Mouse (Mus musculus): ENCODE data around the gene Arl5c. TPM values are rescaled to one million over a fixed set of nuclear protein-coding genes. Genes with fewer than 3 reads are reported as not detected.
A peak's percentile ranks its signal among the peaks of the same experiment; 100 is the strongest.

The Arl5c gene
- polyA plus RNA-seq, 1 experiment from 2014 or later, result 3.8 TPM

- Histone ChIP-seq H3K27me3 (peaks cover 44% of the 10 kb centered on the region), H3K4me2 (peak overlapping the region; percentile 61), H3K9me3 (replicated peaks) (no peaks in the 10 kb centered on the region), H3K4me1 (replicated peaks) (peaks cover 31% of the 10 kb centered on the region), H3K9ac (0 out of 2 replicates have a peak overlapping the region, but pooled peaks have one; percentile 20), H3K4me3 (peak overlapping the region; percentile 27), H3K27ac (no peak overlapping the region), H3K36me3 (no peaks in the 10 kb centered on the region; the same call in 1 of the 2 replicates)
- 21% methylated on average over 12 of the region's 12 CpGs for WGBS
- no peak for ATAC-seq (replicated peaks; ENCODE audit: insufficient number of reproducible peaks, insufficient read depth, low FRiP score, low read depth)
These were observed 6.6 kb upstream of the Arl5c start for GRCm38 (mm10) chr11:98002627-98003026.

DNA sequence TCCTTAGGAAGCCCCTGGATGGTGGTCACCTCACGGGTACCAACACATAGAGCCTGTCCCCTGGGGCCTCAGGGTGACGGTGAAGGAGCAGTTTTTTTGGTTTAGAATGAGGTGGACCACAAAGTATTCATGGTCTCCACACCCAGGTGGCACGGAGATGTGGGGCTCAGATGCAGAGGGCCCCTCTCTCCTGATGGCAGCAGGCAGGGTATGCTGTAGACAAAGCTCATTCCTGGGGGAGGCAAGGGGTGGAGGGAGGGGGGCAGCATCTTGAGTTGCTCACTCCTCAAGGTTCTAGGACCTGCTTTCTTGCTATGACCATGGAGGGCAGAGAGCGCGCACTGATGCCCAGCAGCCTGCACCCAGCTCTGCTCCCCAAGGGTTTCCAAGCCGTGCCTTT lies 6.0 kb upstream of the Arl5c start:
- Histone ChIP-seq H3K4me2 (peak overlapping the region; percentile 61), H3K9ac (no peak overlapping the region), H3K4me1 (replicated peaks) (peaks cover 31% of the 10 kb centered on the region), H3K4me3 (peak overlapping the region; percentile 27; the same call in 1 of the 2 replicates), H3K36me3 (no peaks in the 10 kb centered on the region; the same call in 1 of the 2 replicates), H3K9me3 (replicated peaks) (no peaks in the 10 kb centered on the region), H3K27ac (no peak overlapping the region), H3K27me3 (peaks cover 44% of the 10 kb centered on the region)
- ATAC-seq (replicated peaks; ENCODE audit: insufficient number of reproducible peaks, insufficient read depth, low FRiP score, low read depth), result no peak
- 57% methylated on average over 6 of the region's 6 CpGs for WGBS

- no peaks in the 10 kb centered on the region for H3K9me3 ChIP-seq (replicated peaks)
- peaks cover 31% of the 10 kb centered on the region for H3K4me1 ChIP-seq (replicated peaks)
- no peak overlapping the region for H3K9ac ChIP-seq
- WGBS, result 32% methylated on average over 11 of the region's 11 CpGs
- H3K4me2 ChIP-seq, result no peak overlapping the region
- H3K27ac ChIP-seq, result no peak overlapping the region
- H3K36me3 ChIP-seq, result no peaks in the 10 kb centered on the region; the same call in 1 of the 2 replicates
- no peak for ATAC-seq (replicated peaks; ENCODE audit: insufficient number of reproducible peaks, insufficient read depth, low FRiP score, low read depth)
- H3K4me3 ChIP-seq, result no peak overlapping the region
- peaks cover 44% of the 10 kb centered on the region for H3K27me3 ChIP-seq
These were observed 5.4 kb upstream of the Arl5c start for GRCm38 (mm10) chr11:98001351-98001824.

DNA sequence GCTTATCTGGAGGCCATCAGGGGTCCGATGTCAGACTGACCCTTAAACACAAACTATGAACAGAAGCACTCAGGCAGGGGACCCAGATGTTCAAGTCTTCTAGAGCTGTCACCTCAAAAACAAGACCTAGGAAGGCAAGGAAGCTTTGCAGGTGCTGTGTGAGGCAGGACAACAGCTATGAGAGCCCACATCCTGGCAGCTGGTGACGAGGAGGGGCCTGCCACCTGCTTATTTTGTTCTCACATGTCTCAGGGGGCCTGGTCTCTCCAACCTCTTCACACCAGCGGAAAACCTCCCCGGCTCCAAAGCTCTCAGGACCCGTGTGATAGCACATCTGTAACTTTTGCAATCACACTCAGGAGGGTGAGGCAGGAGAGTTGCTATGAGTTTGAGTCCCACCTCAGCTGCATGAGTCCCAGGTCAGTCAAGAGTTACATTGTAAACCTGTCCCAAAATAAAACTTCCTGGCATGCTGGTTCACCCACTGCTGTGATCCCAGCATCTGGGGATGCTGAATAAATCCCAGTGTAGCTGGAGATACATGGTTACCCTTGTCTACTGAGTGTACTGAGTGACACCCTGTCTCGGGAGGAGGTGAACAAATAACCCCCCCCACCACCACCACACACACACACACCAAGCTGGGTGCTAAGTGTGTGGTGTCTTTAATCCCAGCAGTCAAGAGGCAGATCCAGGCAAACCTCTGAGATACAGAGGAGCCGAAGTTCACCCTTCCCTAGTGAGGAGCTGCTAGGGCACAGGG lies 4.6 kb upstream of the Arl5c start:
- Histone ChIP-seq H3K4me1 (replicated peaks) (peaks cover 35% of the 10 kb centered on the region), H3K4me2 (no peak overlapping the region), H3K9me3 (replicated peaks) (no peaks in the 10 kb centered on the region), H3K9ac (no peak overlapping the region; the same call in 1 of the 2 replicates), H3K27me3 (peaks cover 44% of the 10 kb centered on the region), H3K4me3 (no peak overlapping the region), H3K27ac (peak overlapping the region; percentile 20; the same call in 1 of the 2 replicates), H3K36me3 (no peaks in the 10 kb centered on the region; the same call in 1 of the 2 replicates)
- WGBS, result 22% methylated on average over 7 of the region's 7 CpGs
- ATAC-seq (replicated peaks; ENCODE audit: insufficient number of reproducible peaks, insufficient read depth, low FRiP score, low read depth), result no peak

GRCm38 (mm10) chr11:97999748-98000147 lies 3.8 kb upstream of the Arl5c start:
- Histone ChIP-seq H3K27ac (no peak overlapping the region; the same call in 1 of the 2 replicates), H3K4me3 (no peak overlapping the region), H3K36me3 (no peaks in the 10 kb centered on the region; the same call in 1 of the 2 replicates), H3K9ac (no peak overlapping the region), H3K4me1 (replicated peaks) (peaks cover 36% of the 10 kb centered on the region), H3K4me2 (no peak overlapping the region), H3K9me3 (replicated peaks) (no peaks in the 10 kb centered on the region), H3K27me3 (peaks cover 44% of the 10 kb centered on the region)
- WGBS, result 40% methylated on average over 5 of the region's 5 CpGs
- ATAC-seq (replicated peaks; ENCODE audit: insufficient number of reproducible peaks, insufficient read depth, low FRiP score, low read depth), result no peak

DNA sequence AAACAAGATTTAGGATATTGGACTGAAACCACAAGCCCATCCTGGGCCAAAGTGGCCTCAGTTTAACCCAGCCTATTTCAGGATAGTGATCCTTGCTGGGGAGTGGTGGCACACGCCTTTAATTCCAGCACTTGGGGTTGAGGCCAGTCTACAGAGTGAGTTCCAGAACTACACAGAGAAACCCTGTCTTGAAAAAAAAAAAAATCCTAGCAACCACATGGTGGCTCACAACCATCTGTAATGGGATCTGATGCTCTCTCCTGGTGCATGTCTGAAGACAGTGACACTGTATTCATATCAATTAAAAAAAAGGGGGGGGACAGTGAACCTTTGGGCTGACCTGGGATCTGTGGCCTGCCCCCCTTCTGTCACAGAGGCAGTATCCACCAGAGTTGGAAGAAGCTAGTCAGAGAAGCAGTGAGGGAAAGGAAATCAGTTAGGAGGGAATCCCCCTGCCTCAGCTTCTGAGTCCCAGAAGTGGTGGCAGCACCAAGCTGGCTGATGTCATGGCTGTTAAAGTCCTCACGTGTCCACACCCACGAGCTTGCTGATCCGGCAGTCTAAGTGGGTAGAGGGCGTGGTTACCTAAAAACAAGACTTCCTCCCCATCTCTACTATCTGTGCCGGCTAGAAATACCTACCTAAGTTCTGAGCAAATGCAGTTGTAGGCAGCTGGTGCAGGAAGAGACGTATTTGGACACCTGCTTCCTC lies 3.1 kb upstream of the Arl5c start:
- WGBS, result 47% methylated on average over 7 of the region's 7 CpGs
- Histone ChIP-seq H3K4me3 (no peak overlapping the region), H3K9ac (no peak overlapping the region), H3K4me2 (no peak overlapping the region), H3K36me3 (no peaks in the 10 kb centered on the region), H3K27me3 (peaks cover 44% of the 10 kb centered on the region), H3K4me1 (replicated peaks) (peaks cover 39% of the 10 kb centered on the region), H3K9me3 (replicated peaks) (no peaks in the 10 kb centered on the region), H3K27ac (no peak overlapping the region)
- no peak for ATAC-seq (replicated peaks; ENCODE audit: insufficient number of reproducible peaks, insufficient read depth, low FRiP score, low read depth)

DNA sequence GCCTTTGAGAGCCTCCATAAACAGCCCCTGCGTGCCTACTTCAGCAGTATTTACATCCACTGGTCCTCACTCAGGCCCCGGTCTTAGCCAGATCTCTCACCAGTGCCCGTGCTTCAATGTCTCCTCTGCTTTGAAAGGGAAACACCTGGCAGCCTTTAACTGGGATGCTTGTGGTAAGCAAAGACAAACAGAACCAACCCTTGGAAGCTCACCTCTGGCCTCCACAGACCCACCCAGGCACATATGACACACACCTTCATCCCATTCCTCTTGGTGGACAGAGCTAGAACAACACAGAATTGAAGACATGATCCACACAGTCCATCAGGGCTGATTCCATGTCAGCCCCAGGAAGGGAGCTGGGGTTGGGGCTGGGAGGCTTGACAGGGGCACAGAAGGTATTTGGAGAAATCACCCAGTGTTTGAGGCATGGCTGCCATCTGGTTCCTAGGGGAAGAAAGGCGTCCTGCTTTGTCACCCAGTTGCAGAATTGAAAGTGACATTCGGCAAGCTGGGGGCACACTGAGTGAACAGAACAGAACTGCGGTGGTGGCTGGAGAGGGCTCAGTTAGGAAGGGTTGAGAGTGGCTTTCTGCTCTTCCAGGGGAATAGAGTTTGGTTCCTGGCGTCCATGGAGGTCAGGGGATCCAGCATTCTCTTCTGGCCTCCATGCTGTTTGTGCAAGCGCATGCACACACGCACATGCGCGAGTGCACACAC lies 2.3 kb upstream of the Arl5c start:
- no peak overlapping the region for H3K9ac ChIP-seq
- no peak overlapping the region for H3K4me3 ChIP-seq
- peaks cover 44% of the 10 kb centered on the region for H3K27me3 ChIP-seq
- no peak overlapping the region for H3K4me2 ChIP-seq
- H3K4me1 ChIP-seq (replicated peaks), result peaks cover 31% of the 10 kb centered on the region
- ATAC-seq (replicated peaks; ENCODE audit: insufficient number of reproducible peaks, insufficient read depth, low FRiP score, low read depth), result no peak
- no peak overlapping the region for H3K27ac ChIP-seq
- 76% methylated on average over 11 of the region's 11 CpGs for WGBS
- H3K36me3 ChIP-seq, result no peaks in the 10 kb centered on the region
- no peaks in the 10 kb centered on the region for H3K9me3 ChIP-seq (replicated peaks)

DNA sequence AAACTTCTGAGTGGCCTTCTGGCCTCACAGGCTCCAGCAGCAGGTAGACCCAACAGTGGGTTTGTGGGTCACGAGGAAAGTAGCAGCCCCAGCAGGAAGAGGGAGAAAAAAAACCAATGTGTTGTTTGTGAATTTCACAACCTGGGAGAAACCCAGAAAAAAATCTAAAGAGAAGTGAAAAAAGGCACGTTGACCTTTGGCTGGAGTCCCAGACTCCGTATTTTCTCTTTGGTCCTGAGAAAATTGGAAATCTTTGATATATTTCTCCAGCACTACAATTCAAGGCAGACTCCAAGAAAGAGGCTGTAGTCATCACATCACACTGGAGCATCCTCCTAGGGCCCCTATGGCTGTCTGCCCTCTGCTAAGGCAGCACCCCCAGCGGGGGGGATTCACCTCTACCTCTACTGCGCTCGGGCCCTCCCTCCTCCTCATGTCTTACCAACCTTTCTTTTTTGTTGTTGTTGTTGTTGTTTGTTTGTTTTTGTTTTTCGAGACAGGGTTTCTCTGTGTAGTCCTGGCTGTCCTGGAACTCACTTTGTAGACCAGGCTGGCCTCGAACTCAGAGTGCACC lies 1.5 kb upstream of the Arl5c start:
- no peak overlapping the region for H3K4me2 ChIP-seq
- no peak overlapping the region for H3K27ac ChIP-seq
- no peak overlapping the region for H3K4me3 ChIP-seq
- H3K9ac ChIP-seq, result no peak overlapping the region
- ATAC-seq (replicated peaks; ENCODE audit: insufficient number of reproducible peaks, insufficient read depth, low FRiP score, low read depth), result no peak
- peaks cover 43% of the 10 kb centered on the region for H3K27me3 ChIP-seq
- WGBS, result 69% methylated on average over 8 of the region's 8 CpGs
- H3K4me1 ChIP-seq (replicated peaks), result peaks cover 25% of the 10 kb centered on the region
- H3K36me3 ChIP-seq, result no peaks in the 10 kb centered on the region
- H3K9me3 ChIP-seq (replicated peaks), result no peaks in the 10 kb centered on the region

DNA sequence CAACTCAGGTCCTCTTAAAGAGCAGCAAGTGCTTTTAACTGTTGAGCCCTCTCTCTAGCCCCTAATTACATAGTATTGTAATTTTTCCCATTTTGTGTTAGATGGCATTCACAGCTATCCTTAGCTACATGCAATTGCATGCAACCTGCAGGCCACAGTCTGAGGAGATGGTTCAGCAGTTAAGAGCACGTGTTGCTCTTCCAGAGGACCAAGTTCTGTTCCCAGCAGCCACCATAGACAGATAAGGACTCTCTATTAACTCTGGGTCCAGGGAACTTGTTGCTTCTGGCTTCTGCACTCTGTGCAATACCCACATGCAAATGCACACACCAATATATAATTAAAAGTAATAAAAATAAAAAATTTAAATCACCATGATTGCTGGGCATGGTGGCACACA lies 710 bp upstream of the Arl5c start:
- Histone ChIP-seq H3K9ac (no peak overlapping the region), H3K4me1 (replicated peaks) (peaks cover 19% of the 10 kb centered on the region), H3K27me3 (peaks cover 40% of the 10 kb centered on the region), H3K36me3 (no peaks in the 10 kb centered on the region), H3K27ac (no peak overlapping the region), H3K4me3 (no peak overlapping the region), H3K4me2 (no peak overlapping the region), H3K9me3 (replicated peaks) (no peaks in the 10 kb centered on the region)
- 61% methylated on average over 1 of the region's 1 CpGs for WGBS
- no peak for ATAC-seq (replicated peaks; ENCODE audit: insufficient number of reproducible peaks, insufficient read depth, low FRiP score, low read depth)

GRCm38 (mm10) chr11:97994539-97995100 lies 1.4 kb downstream of the Arl5c start:
- WGBS, result 5% methylated on average over 13 of the region's 13 CpGs
- peak overlapping the region; percentile 97 for H3K4me2 ChIP-seq
- peak overlapping the region; percentile 59 for H3K4me3 ChIP-seq
- H3K4me1 ChIP-seq (replicated peaks), result peaks cover 29% of the 10 kb centered on the region
- H3K36me3 ChIP-seq, result no peaks in the 10 kb centered on the region
- no peak overlapping the region for H3K27ac ChIP-seq
- peak; percentile 19; the same call in 1 of the 2 replicates for ATAC-seq (replicated peaks; ENCODE audit: insufficient number of reproducible peaks, insufficient read depth, low FRiP score, low read depth)
- peak overlapping the region; percentile 59; the same call in 1 of the 2 replicates for H3K9ac ChIP-seq
- H3K9me3 ChIP-seq (replicated peaks), result no peaks in the 10 kb centered on the region
- peaks cover 24% of the 10 kb centered on the region for H3K27me3 ChIP-seq

Measured in heart, embryonic 15.5 days (tissue).